Mouse (Mus musculus) common myeloid progenitor, adult 5-6 weeks (primary cell): ENCODE results near the gene Cct3. TPM values are rescaled to one million over a fixed set of nuclear protein-coding genes. Genes with fewer than 3 reads are reported as not detected.
A peak's percentile ranks its signal among the peaks of the same experiment; 100 is the strongest.
"Not testable (repeated sequence)": the region's sequence is repeated elsewhere in the genome, so short reads cannot be mapped to it uniquely, and the experiment has no call there.

Experiments
- ATAC-seq: replicated peaks from 2 replicates; pipeline ENCODE4 v1.8.0; 2016; ENCODE audit warnings: low read depth, mild to moderate bottlenecking, moderate TSS enrichment, inconsistent platforms; ENCODE audit not compliant: poor library complexity, severe bottlenecking
- total RNA-seq: library from RNA; stranded (forward); fragments of 200-1000, 187-1606 nt; gene quantifications from 2 replicates; pipeline ENCODE4 v1.2.3, GENCODE M21; 2017

Gene Cct3
- 331 and 375 TPM in 2 replicates for total RNA-seq

GRCm38 (mm10) chr3:88296561-88297318 is at the start of gene Cct3, which contains the start of gene Tsacc:
Cct3 (plus strand) TSS chr3:88297116.
Tsacc (minus strand) TSS chr3:88296999.
- ATAC-seq = peak; percentile 89

GRCm38 (mm10) chr3:88247666-88248065 is 49.2 kb upstream of the Cct3 start:
- no peak for ATAC-seq

GRCm38 (mm10) chr3:88248406-88248805 is 48.5 kb upstream of the Cct3 start:
- no peak for ATAC-seq

GRCm38 (mm10) chr3:88252739-88253138 is 44.2 kb upstream of the Cct3 start:
- no peak for ATAC-seq

- ATAC-seq = peak; percentile 53
Measured at GRCm38 (mm10) chr3:88254268-88254926, 42.5 kb upstream of the Cct3 start, which contains the start of gene Rhbg. Rhbg (minus strand) TSS chr3:88254709.

GRCm38 (mm10) chr3:88255950-88256349 is 41.0 kb upstream of the Cct3 start:
- no peak for ATAC-seq

- no peak for ATAC-seq
Measured at GRCm38 (mm10) chr3:88256382-88256781, 40.5 kb upstream of the Cct3 start.

GRCm38 (mm10) chr3:88262346-88262745 is 34.6 kb upstream of the Cct3 start:
- no peak for ATAC-seq

- not testable (repeated sequence) for ATAC-seq
Measured at GRCm38 (mm10) chr3:88268014-88268413, 28.9 kb upstream of the Cct3 start.

GRCm38 (mm10) chr3:88268991-88269390 is 27.9 kb upstream of the Cct3 start:
- no peak for ATAC-seq

- not testable (repeated sequence) for ATAC-seq
Measured at GRCm38 (mm10) chr3:88271298-88271697, 25.6 kb upstream of the Cct3 start.

GRCm38 (mm10) chr3:88271859-88272258 is 25.1 kb upstream of the Cct3 start:
- no peak for ATAC-seq

GRCm38 (mm10) chr3:88274002-88274401 is 22.9 kb upstream of the Cct3 start:
- no peak for ATAC-seq

- no peak for ATAC-seq
Measured at GRCm38 (mm10) chr3:88276121-88276520, 20.8 kb upstream of the Cct3 start.

- ATAC-seq = no peak
Measured at GRCm38 (mm10) chr3:88276529-88277143, 20.3 kb upstream of the Cct3 start.

- no peak for ATAC-seq
Measured at GRCm38 (mm10) chr3:88280035-88280434, 16.9 kb upstream of the Cct3 start.

- not testable (repeated sequence) for ATAC-seq
Measured at GRCm38 (mm10) chr3:88281141-88281916, 15.6 kb upstream of the Cct3 start.

- not testable (repeated sequence) for ATAC-seq
Measured at GRCm38 (mm10) chr3:88284815-88285564, 11.9 kb upstream of the Cct3 start.

- not testable (repeated sequence) for ATAC-seq
Measured at GRCm38 (mm10) chr3:88285565-88285895, 11.4 kb upstream of the Cct3 start.

- no peak for ATAC-seq
Measured at GRCm38 (mm10) chr3:88287110-88287509, 9.8 kb upstream of the Cct3 start, which contains the start of gene Gm38392. Gm38392 (minus strand) TSS chr3:88287210.
